Mouse (Mus musculus) C2C12 (cell line): ENCODE results near the gene March7. TPM values are rescaled to one million over a fixed set of nuclear protein-coding genes. Genes with fewer than 3 reads are reported as not detected.

Experiments used
- H3K27me3 ChIP-seq: one replicate; pipeline ENCODE4 v1.6.1; 2011; ENCODE audit not compliant: control insufficient read depth, insufficient read depth, insufficient read length
- H3K36me3 ChIP-seq: one replicate; pipeline ENCODE4 v1.6.1; 2011; ENCODE audit not compliant: control insufficient read depth, insufficient read depth
- H3K4me3 ChIP-seq: one replicate; pipeline ENCODE4 v1.5.1; 2011; ENCODE audit warnings: mild to moderate bottlenecking, control low read depth; ENCODE audit not compliant: poor library complexity, insufficient read depth, severe bottlenecking
- H3K79me2 ChIP-seq: one replicate; pipeline ENCODE4 v1.6.1; 2011; ENCODE audit not compliant: control insufficient read depth, insufficient read depth
- H3K79me3 ChIP-seq: one replicate; pipeline ENCODE4 v1.6.1; 2011; ENCODE audit warnings: low read depth, control low read depth
- H3ac ChIP-seq: one replicate; pipeline ENCODE3; 2011; ENCODE audit warnings: low read depth; ENCODE audit not compliant: control insufficient read depth, insufficient read length
- CEBPB ChIP-seq: IDR thresholded peaks from one replicate; pipeline ENCODE4 v1.6.1; 2011; ENCODE audit warnings: low read depth, mild to moderate bottlenecking, control low read depth, moderate library complexity
- CTCF ChIP-seq: IDR thresholded peaks from one replicate; pipeline ENCODE4 v1.5.1; 2011; ENCODE audit not compliant: control insufficient read depth, insufficient read depth, insufficient read length
- FOSL1 ChIP-seq: IDR thresholded peaks from one replicate; pipeline ENCODE4 v1.8.0; 2011; ENCODE audit warnings: mild to moderate bottlenecking, low read length; ENCODE audit not compliant: poor library complexity, insufficient read depth, severe bottlenecking
- MAX ChIP-seq: IDR thresholded peaks from one replicate; pipeline ENCODE4 v1.6.1; 2011; ENCODE audit warnings: mild to moderate bottlenecking, control low read depth
- MYOD1 ChIP-seq: IDR thresholded peaks from one replicate; pipeline ENCODE4 v1.6.1; 2011; ENCODE audit warnings: low read depth; ENCODE audit not compliant: control insufficient read depth, insufficient read length
- MYOG ChIP-seq: IDR thresholded peaks from one replicate; pipeline ENCODE4 v1.6.1; 2011; ENCODE audit not compliant: control insufficient read depth, insufficient read length; ENCODE audit errors: extremely low read depth
- USF1 ChIP-seq: IDR thresholded peaks from one replicate; pipeline ENCODE4 v1.6.1; 2011; ENCODE audit warnings: low read depth, mild to moderate bottlenecking, control low read depth, moderate library complexity
- polyA plus RNA-seq: library from polyadenylated mRNA; unstranded; fragments of >200 nt; fragmentation: generic; extraction: Trizol; gene quantifications from one replicate; pipeline ENCODE4 v1.2.1, GENCODE M21; 2012; ENCODE audit warnings: missing spikeins

The March7 gene
- polyA plus RNA-seq, 1 experiment: 6.0 TPM

DNA sequence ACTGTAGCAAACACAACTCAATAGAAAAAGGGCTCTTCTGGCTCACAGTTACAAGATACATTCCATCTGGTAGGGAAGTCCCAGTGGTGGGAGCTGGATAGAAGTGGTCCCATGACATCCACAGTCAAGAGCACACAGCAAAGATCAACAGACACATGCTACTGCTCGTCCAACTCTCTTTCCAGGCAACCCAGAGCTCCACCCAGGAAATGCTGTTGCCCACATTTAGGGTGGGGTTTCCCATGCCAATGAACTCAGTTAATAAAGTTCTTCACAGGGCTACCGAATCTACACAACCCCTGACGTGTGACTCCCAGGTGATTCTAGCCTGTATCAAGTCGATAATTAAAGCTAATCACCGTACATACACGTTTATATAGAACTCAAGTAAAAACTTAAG is 5.5 kb upstream of the March7 start:
- Histone ChIP-seq H3K27me3 (no peaks in the 10 kb centered on the region), H3ac (no peak overlapping the region), H3K79me2 (peaks cover 14% of the 10 kb centered on the region), H3K79me3 (no peaks in the 10 kb centered on the region), H3K4me3 (no peak overlapping the region), H3K36me3 (peaks cover 14% of the 10 kb centered on the region)
- no peak for TF ChIP-seq CTCF
- TF ChIP-seq MAX: no peak
- no peak for TF ChIP-seq FOSL1

DNA sequence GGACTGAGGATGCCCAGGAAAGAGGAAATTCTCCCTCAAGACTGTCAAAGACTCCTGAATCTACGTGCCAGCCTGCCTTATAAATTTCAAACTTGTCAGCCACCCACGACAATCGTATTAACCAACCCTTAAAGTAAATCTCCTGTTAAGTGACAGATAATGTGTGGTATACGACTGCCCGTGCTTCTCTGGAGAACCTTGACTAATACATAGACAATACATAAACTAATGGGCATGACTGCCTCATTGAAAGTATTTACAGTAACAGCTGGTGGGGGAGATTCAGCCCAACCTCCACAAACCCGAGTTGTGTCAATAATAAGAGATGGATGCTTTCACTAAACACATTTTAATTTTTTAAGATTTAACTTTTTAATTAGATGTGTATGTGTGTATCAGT is 3.9 kb upstream of the March7 start:
- Histone ChIP-seq H3K79me2 (peaks cover 26% of the 10 kb centered on the region), H3K27me3 (no peaks in the 10 kb centered on the region), H3K4me3 (no peak overlapping the region), H3K79me3 (peaks cover 8% of the 10 kb centered on the region), H3ac (no peak overlapping the region), H3K36me3 (peaks cover 14% of the 10 kb centered on the region)
- no peak for TF ChIP-seq FOSL1
- no peak for TF ChIP-seq CTCF
- no peak for TF ChIP-seq MYOG
- no peak for TF ChIP-seq MYOD1

DNA sequence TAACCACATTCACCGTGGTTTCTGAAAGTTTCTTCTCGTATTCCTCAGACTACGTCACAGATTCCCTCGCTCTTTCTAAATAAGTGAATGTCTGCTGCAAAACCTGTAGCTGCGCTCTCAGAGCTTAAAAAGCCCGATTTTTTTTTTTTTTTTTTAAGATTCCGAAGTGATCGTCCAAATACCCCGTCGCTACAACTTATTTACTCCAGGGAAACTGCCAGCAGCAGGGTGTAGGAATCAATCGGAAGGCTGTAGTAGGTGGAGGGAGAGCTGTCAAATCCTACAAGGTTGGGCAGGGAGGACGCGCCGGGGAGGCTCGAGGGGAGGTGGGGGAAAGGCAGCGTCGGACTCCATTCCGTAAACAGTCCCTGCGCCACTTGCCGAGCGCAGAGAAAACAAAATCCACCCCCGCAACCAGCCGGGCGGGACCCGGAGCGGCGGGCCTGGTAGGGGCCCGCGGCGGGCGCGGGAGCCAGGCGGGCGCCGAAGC is 520 bp upstream of the March7 start:
- TF ChIP-seq CEBPB: no peak
- TF ChIP-seq MAX: no peak
- no peak for TF ChIP-seq MYOD1
- TF ChIP-seq CTCF: no peak
- TF ChIP-seq MYOG: no peak
- no peak for TF ChIP-seq FOSL1
- TF ChIP-seq USF1: no peak
- Histone ChIP-seq H3ac (peak overlapping the region; percentile 92), H3K4me3 (peak overlapping the region; percentile 54), H3K79me3 (peaks cover 41% of the 10 kb centered on the region), H3K27me3 (no peaks in the 10 kb centered on the region), H3K79me2 (peaks cover 60% of the 10 kb centered on the region), H3K36me3 (peaks cover 28% of the 10 kb centered on the region)

DNA sequence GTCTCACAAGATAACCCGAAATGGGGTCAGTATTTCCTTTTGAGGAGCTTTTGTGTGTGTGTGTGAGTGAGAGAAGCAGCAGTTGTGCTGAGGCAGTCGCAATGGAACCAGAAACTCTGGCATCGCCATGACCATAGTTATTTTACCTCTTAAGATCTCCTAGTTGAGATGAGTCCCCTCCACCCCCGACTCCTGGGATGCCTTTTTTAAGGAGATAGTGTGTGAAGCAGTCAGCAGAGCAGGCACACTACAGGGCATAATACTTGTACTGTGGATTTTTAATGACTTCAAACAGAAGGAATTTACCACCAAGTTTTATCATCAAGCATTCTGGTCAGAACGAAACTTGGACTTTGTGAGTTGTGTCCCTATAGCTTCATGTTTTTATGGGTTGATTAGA is 1.1 kb downstream of the March7 start:
- Histone ChIP-seq H3ac (no peak overlapping the region), H3K79me2 (peaks cover 77% of the 10 kb centered on the region)

DNA sequence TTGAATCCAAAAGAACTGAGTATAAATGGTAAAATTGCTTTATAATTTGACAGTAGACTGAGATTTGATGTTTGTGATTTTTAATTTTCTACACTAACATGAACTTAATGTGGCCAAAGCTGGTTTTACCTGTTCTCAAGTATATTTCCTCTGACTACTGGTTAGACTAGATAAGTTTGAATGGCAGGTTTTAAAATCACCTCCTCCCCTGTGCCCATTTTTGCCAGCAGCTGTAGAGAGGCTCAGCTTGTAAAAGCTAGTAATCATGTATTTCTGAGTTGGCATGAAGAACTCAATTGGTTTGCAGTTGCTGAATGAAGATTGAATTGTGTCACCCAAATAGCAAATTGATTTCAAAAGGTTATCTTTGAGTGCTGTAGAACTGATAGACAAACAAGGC is 2.8 kb downstream of the March7 start:
- Histone ChIP-seq H3K27me3 (no peaks in the 10 kb centered on the region), H3K79me2 (peaks cover 93% of the 10 kb centered on the region), H3K79me3 (peaks cover 74% of the 10 kb centered on the region), H3K36me3 (peaks cover 39% of the 10 kb centered on the region), H3ac (no peak overlapping the region), H3K4me3 (no peak overlapping the region)
- TF ChIP-seq CTCF: no peak
- no peak for TF ChIP-seq MYOD1
- no peak for TF ChIP-seq USF1
- TF ChIP-seq MAX: no peak
- TF ChIP-seq FOSL1: no peak
- no peak for TF ChIP-seq MYOG
- no peak for TF ChIP-seq CEBPB

More for the DNA sequence above, 1.1 kb downstream of the March7 start:
- no peaks in the 10 kb centered on the region for H3K27me3 ChIP-seq
- H3K79me3 ChIP-seq: peaks cover 57% of the 10 kb centered on the region
- H3K36me3 ChIP-seq: peaks cover 34% of the 10 kb centered on the region
- peak overlapping the region; percentile 54 for H3K4me3 ChIP-seq
- TF ChIP-seq FOSL1 (no peak), MAX (no peak), CTCF (no peak), MYOG (no peak), MYOD1 (no peak), CEBPB (no peak), USF1 (no peak)

DNA sequence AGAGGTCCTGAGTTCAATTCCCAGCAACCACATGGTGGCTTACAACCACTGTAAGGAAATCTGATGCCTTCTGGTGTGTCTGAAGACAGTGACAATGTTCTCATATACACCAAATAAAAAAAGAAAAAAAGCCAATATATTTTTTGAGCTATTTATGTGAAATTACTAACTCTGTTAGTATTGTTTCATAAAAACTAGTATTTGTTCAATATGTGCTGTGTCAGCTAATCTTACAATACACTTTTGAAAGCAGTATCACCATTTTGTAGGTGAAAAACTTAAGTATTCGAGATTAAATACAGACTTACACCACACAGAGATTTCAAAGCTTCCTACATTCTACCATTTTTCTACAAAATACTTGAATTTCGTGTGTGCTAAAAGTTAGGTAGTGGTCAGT is 5.0 kb downstream of the March7 start:
- Histone ChIP-seq H3K27me3 (no peaks in the 10 kb centered on the region), H3K79me2 (peaks cover 99% of the 10 kb centered on the region), H3ac (no peak overlapping the region), H3K79me3 (peaks cover 96% of the 10 kb centered on the region), H3K36me3 (peaks cover 51% of the 10 kb centered on the region), H3K4me3 (no peak overlapping the region)
- TF ChIP-seq CTCF (no peak), MYOG (no peak), FOSL1 (no peak), USF1 (no peak), MAX (no peak), MYOD1 (no peak), CEBPB (no peak)
